Mouse (Mus musculus) heart, embryonic 12.5 days (tissue): Measurements from ENCODE around the gene Nfib. TPM values are rescaled to one million over a fixed set of nuclear protein-coding genes. Genes with fewer than 3 reads are reported as not detected.

Experiments used
- ATAC-seq: fragments of 200-750 bp; cut with Nextera tagmentation; 2 replicates; pipeline ENCODE4 v1.8.0; 2017; ENCODE audit warnings: moderate TSS enrichment, moderate library complexity; ENCODE audit not compliant: insufficient number of reproducible peaks, low FRiP score
- H3K27ac ChIP-seq: fragments of 300-500 bp; sonication (generic); 2 replicates; pipeline ENCODE4 v1.5.1; 2016; ENCODE audit warnings: mild to moderate bottlenecking, moderate library complexity; ENCODE audit not compliant: poor library complexity, severe bottlenecking
- H3K27me3 ChIP-seq: fragments of 300-500 bp; sonication (generic); replicated peaks from 2 replicates; pipeline ENCODE4 v1.6.1; 2016; ENCODE audit warnings: mild to moderate bottlenecking, moderate library complexity
- H3K36me3 ChIP-seq: fragments of 300-500 bp; sonication (generic); 2 replicates; pipeline ENCODE4 v1.6.1; 2016; ENCODE audit warnings: mild to moderate bottlenecking, moderate library complexity
- H3K4me1 ChIP-seq: fragments of 300-500 bp; sonication (generic); replicated peaks from 2 replicates; pipeline ENCODE4 v1.6.1; 2016; ENCODE audit warnings: mild to moderate bottlenecking
- H3K4me2 ChIP-seq: fragments of 300-500 bp; sonication (generic); 2 replicates; pipeline ENCODE4 v1.6.1; 2016; ENCODE audit warnings: mild to moderate bottlenecking, moderate library complexity
- H3K4me3 ChIP-seq: fragments of 300-500 bp; sonication (generic); 2 replicates; pipeline ENCODE4 v1.5.1; 2016; ENCODE audit warnings: mild to moderate bottlenecking
- H3K9ac ChIP-seq: fragments of 300-500 bp; sonication (generic); 2 replicates; pipeline ENCODE4 v1.6.1; 2016; ENCODE audit warnings: mild to moderate bottlenecking, moderate library complexity
- H3K9me3 ChIP-seq: fragments of 300-500 bp; sonication (generic); replicated peaks from 2 replicates; pipeline ENCODE4 v1.6.1; 2016; ENCODE audit warnings: mild to moderate bottlenecking, moderate library complexity
- WGBS: fragments of 180-500 bp; shearing (Covaris S2); methylation state at CpG from one replicate; pipeline ENCODE4 v1.1.7; 2016; 5-methylcytosine and 5-hydroxymethylcytosine counted together
- polyA plus RNA-seq: library from polyadenylated mRNA; unstranded; fragments of >200 nt; fragmentation: Nextera tagmentation; extraction: Ambion mirVana; gene quantifications from 2 replicates; pipeline ENCODE4 v1.2.1, GENCODE M21; 2016

Nfib gene
- polyA plus RNA-seq, 1 experiment from 2014 or later: 57.5 TPM

GRCm38 (mm10) chr4:82494829-82495228 lies 210.7 kb downstream of the Nfib start:
- no peak overlapping the region for H3K9ac ChIP-seq
- ATAC-seq: no peak
- no peaks in the 10 kb centered on the region for H3K27me3 ChIP-seq
- peaks cover 42% of the 10 kb centered on the region for H3K36me3 ChIP-seq
- WGBS: 93% methylated on average over 10 of the region's 10 CpGs
- no peaks in the 10 kb centered on the region for H3K9me3 ChIP-seq
- H3K4me1 ChIP-seq: peaks cover 65% of the 10 kb centered on the region
- no peak overlapping the region for H3K4me2 ChIP-seq
- H3K4me3 ChIP-seq: no peak overlapping the region
- no peak overlapping the region for H3K27ac ChIP-seq

GRCm38 (mm10) chr4:82494424-82494823 lies 211.1 kb downstream of the Nfib start:
- no peak for ATAC-seq
- Histone ChIP-seq H3K4me3 (no peak overlapping the region), H3K27ac (no peak overlapping the region), H3K27me3 (no peaks in the 10 kb centered on the region), H3K36me3 (peaks cover 45% of the 10 kb centered on the region), H3K4me2 (no peak overlapping the region), H3K4me1 (peaks cover 64% of the 10 kb centered on the region), H3K9ac (no peak overlapping the region), H3K9me3 (no peaks in the 10 kb centered on the region)
- 83% methylated on average over 3 of the region's 3 CpGs for WGBS

GRCm38 (mm10) chr4:82493865-82494264 lies 211.7 kb downstream of the Nfib start:
- Histone ChIP-seq H3K4me1 (peaks cover 58% of the 10 kb centered on the region), H3K4me2 (no peak overlapping the region)
- 67% methylated on average over 1 of the region's 1 CpGs for WGBS

GRCm38 (mm10) chr4:82493363-82493762 lies 212.2 kb downstream of the Nfib start:
- Histone ChIP-seq H3K27ac (no peak overlapping the region), H3K27me3 (no peaks in the 10 kb centered on the region), H3K9me3 (no peaks in the 10 kb centered on the region), H3K36me3 (peaks cover 43% of the 10 kb centered on the region), H3K4me1 (peaks cover 55% of the 10 kb centered on the region), H3K9ac (no peak overlapping the region), H3K4me2 (no peak overlapping the region), H3K4me3 (no peak overlapping the region)
- ATAC-seq: no peak
- 73% methylated on average over 7 of the region's 7 CpGs for WGBS

More at GRCm38 (mm10) chr4:82493865-82494264, 211.7 kb downstream of the Nfib start:
- H3K9ac ChIP-seq: 0 out of 2 replicates have a peak overlapping the region, but pooled peaks have one; percentile 36
- peaks cover 45% of the 10 kb centered on the region for H3K36me3 ChIP-seq
- ATAC-seq: no peak
- H3K9me3 ChIP-seq: no peaks in the 10 kb centered on the region
- H3K4me3 ChIP-seq: no peak overlapping the region
- no peak overlapping the region for H3K27ac ChIP-seq
- no peaks in the 10 kb centered on the region for H3K27me3 ChIP-seq

GRCm38 (mm10) chr4:82492737-82493136 lies 212.8 kb downstream of the Nfib start:
- Histone ChIP-seq H3K27me3 (no peaks in the 10 kb centered on the region), H3K27ac (no peak overlapping the region), H3K4me1 (peaks cover 49% of the 10 kb centered on the region), H3K9ac (no peak overlapping the region), H3K4me3 (no peak overlapping the region), H3K9me3 (no peaks in the 10 kb centered on the region), H3K36me3 (peaks cover 42% of the 10 kb centered on the region), H3K4me2 (no peak overlapping the region)
- 52% methylated on average over 2 of the region's 2 CpGs for WGBS
- no peak for ATAC-seq

GRCm38 (mm10) chr4:82489939-82490338 lies 215.6 kb downstream of the Nfib start:
- H3K27ac ChIP-seq: 0 out of 2 replicates have a peak overlapping the region, but pooled peaks have one; percentile 39
- ATAC-seq: no peak
- WGBS: 65% methylated on average over 2 of the region's 2 CpGs

GRCm38 (mm10) chr4:82485910-82486309 lies 219.6 kb downstream of the Nfib start:
- Histone ChIP-seq H3K27ac (no peak overlapping the region), H3K9me3 (no peaks in the 10 kb centered on the region), H3K4me1 (peaks cover 46% of the 10 kb centered on the region), H3K4me3 (no peak overlapping the region), H3K9ac (no peak overlapping the region), H3K27me3 (no peaks in the 10 kb centered on the region), H3K4me2 (no peak overlapping the region), H3K36me3 (peaks cover 35% of the 10 kb centered on the region)
- WGBS: 85% methylated on average over 2 of the region's 2 CpGs
- no peak for ATAC-seq

More at GRCm38 (mm10) chr4:82489939-82490338, 215.6 kb downstream of the Nfib start:
- Histone ChIP-seq H3K27me3 (no peaks in the 10 kb centered on the region), H3K36me3 (peaks cover 43% of the 10 kb centered on the region), H3K4me3 (no peak overlapping the region), H3K9me3 (no peaks in the 10 kb centered on the region), H3K4me2 (no peak overlapping the region; the same call in 1 of the 2 replicates), H3K9ac (no peak overlapping the region; the same call in 1 of the 2 replicates), H3K4me1 (peaks cover 49% of the 10 kb centered on the region)

- Histone ChIP-seq H3K4me2 (peak overlapping the region; percentile 60), H3K27me3 (no peaks in the 10 kb centered on the region), H3K9ac (0 out of 2 replicates have a peak overlapping the region, but pooled peaks have one; percentile 24), H3K4me3 (no peak overlapping the region), H3K36me3 (peaks cover 36% of the 10 kb centered on the region), H3K4me1 (peaks cover 46% of the 10 kb centered on the region), H3K9me3 (no peaks in the 10 kb centered on the region), H3K27ac (peak overlapping the region; percentile 80)
- 11% methylated on average over 1 of the region's 1 CpGs for WGBS
- no peak for ATAC-seq
Measured at GRCm38 (mm10) chr4:82483871-82484270, 221.7 kb downstream of the Nfib start.

- H3K36me3 ChIP-seq: peaks cover 36% of the 10 kb centered on the region
- H3K4me1 ChIP-seq: peaks cover 51% of the 10 kb centered on the region
- H3K9me3 ChIP-seq: no peaks in the 10 kb centered on the region
- no peak overlapping the region for H3K9ac ChIP-seq
- 36% methylated on average over 6 of the region's 6 CpGs for WGBS
- H3K4me3 ChIP-seq: no peak overlapping the region
- peak overlapping the region; percentile 60 for H3K4me2 ChIP-seq
- H3K27me3 ChIP-seq: no peaks in the 10 kb centered on the region
- peak overlapping the region; percentile 80 for H3K27ac ChIP-seq
- no peak for ATAC-seq
Measured at GRCm38 (mm10) chr4:82483298-82483697, 222.3 kb downstream of the Nfib start.

- Histone ChIP-seq H3K4me1 (peaks cover 53% of the 10 kb centered on the region), H3K9ac (no peak overlapping the region)
- ATAC-seq: no peak; the same call in 1 of the 2 replicates
Measured at GRCm38 (mm10) chr4:82480635-82481034, 224.9 kb downstream of the Nfib start.

GRCm38 (mm10) chr4:82479394-82479793 lies 226.2 kb downstream of the Nfib start:
- ATAC-seq: no peak
- H3K4me1 ChIP-seq: peaks cover 52% of the 10 kb centered on the region

More at GRCm38 (mm10) chr4:82480635-82481034, 224.9 kb downstream of the Nfib start:
- no peaks in the 10 kb centered on the region for H3K9me3 ChIP-seq
- no peak overlapping the region for H3K4me3 ChIP-seq
- 44% methylated on average over 9 of the region's 9 CpGs for WGBS
- peak overlapping the region; percentile 55 for H3K27ac ChIP-seq
- H3K4me2 ChIP-seq: peak overlapping the region; percentile 5; the same call in 1 of the 2 replicates
- H3K27me3 ChIP-seq: no peaks in the 10 kb centered on the region
- peaks cover 13% of the 10 kb centered on the region for H3K36me3 ChIP-seq

GRCm38 (mm10) chr4:82477742-82478141 lies 227.8 kb downstream of the Nfib start:
- H3K27ac ChIP-seq: no peak overlapping the region
- no peak for ATAC-seq
- 85% methylated on average over 2 of the region's 2 CpGs for WGBS
- H3K4me1 ChIP-seq: peaks cover 54% of the 10 kb centered on the region
- no peaks in the 10 kb centered on the region for H3K27me3 ChIP-seq
- no peak overlapping the region for H3K9ac ChIP-seq
- no peak overlapping the region for H3K4me2 ChIP-seq
- no peaks in the 10 kb centered on the region for H3K9me3 ChIP-seq
- peaks cover 12% of the 10 kb centered on the region; the same call in 1 of the 2 replicates for H3K36me3 ChIP-seq
- no peak overlapping the region for H3K4me3 ChIP-seq

More at GRCm38 (mm10) chr4:82479394-82479793, 226.2 kb downstream of the Nfib start:
- H3K4me2 ChIP-seq: no peak overlapping the region
- no peak overlapping the region for H3K4me3 ChIP-seq
- no peak overlapping the region for H3K9ac ChIP-seq
- H3K27me3 ChIP-seq: no peaks in the 10 kb centered on the region
- no peak overlapping the region for H3K27ac ChIP-seq
- H3K36me3 ChIP-seq: peaks cover 12% of the 10 kb centered on the region; the same call in 1 of the 2 replicates
- no peaks in the 10 kb centered on the region for H3K9me3 ChIP-seq
- 64% methylated on average over 4 of the region's 4 CpGs for WGBS
